Mouse (Mus musculus) stomach, postnatal 0 days (tissue): ENCODE results near the gene Prkci. TPM values are rescaled to one million over a fixed set of nuclear protein-coding genes. Genes with fewer than 3 reads are reported as not detected.

Source experiments
- ATAC-seq: fragments of 200-750 bp; cut with Nextera tagmentation; 2 replicates; pipeline ENCODE4 v1.8.0; 2017; ENCODE audit not compliant: low FRiP score, low TSS enrichment
- DNase-seq: peaks from one replicate; pipeline ENCODE4 v3.0.0-alpha.2; 2016; ENCODE audit warnings: low spot score
- H3K27ac ChIP-seq: fragments of 300-500 bp; sonication (generic); replicated peaks from 2 replicates; pipeline ENCODE4 v1.5.1; 2014; ENCODE audit warnings: mild to moderate bottlenecking, control low read depth
- H3K27me3 ChIP-seq: fragments of 300-500 bp; sonication (generic); 2 replicates; pipeline ENCODE4 v1.6.1; 2014; ENCODE audit warnings: low read length; ENCODE audit not compliant: control insufficient read depth, insufficient read depth
- H3K36me3 ChIP-seq: fragments of 300-500 bp; sonication (generic); 2 replicates; pipeline ENCODE4 v1.6.1; 2014; ENCODE audit warnings: low read length, mixed read lengths; ENCODE audit not compliant: control insufficient read depth, insufficient read depth
- H3K4me1 ChIP-seq: fragments of 300-500 bp; sonication (generic); replicated peaks from 2 replicates; pipeline ENCODE4 v1.6.1; 2014; ENCODE audit warnings: antibody characterized with exemption; ENCODE audit not compliant: control insufficient read depth, insufficient read depth
- H3K4me2 ChIP-seq: fragments of 300-500 bp; sonication (generic); replicated peaks from 2 replicates; pipeline ENCODE4 v1.6.1; 2014; ENCODE audit warnings: low read depth, mild to moderate bottlenecking, control low read depth, moderate library complexity
- H3K4me3 ChIP-seq: fragments of 300-500 bp; sonication (generic); 2 replicates; pipeline ENCODE4 v1.5.1; 2014; ENCODE audit warnings: low read depth, low read length, control low read depth
- H3K9ac ChIP-seq: fragments of 300-500 bp; sonication (generic); 2 replicates; pipeline ENCODE4 v1.6.1; 2014; ENCODE audit warnings: mild to moderate bottlenecking, low read length, control low read depth, mixed read lengths
- H3K9me3 ChIP-seq: fragments of 300-500 bp; sonication (generic); 2 replicates; pipeline ENCODE4 v1.6.1; 2016; ENCODE audit warnings: low read length; ENCODE audit not compliant: control insufficient read depth
- CTCF ChIP-seq: IDR thresholded peaks from 2 replicates; pipeline ENCODE4 v1.5.1; 2016; ENCODE audit warnings: antibody characterized with exemption, low read depth, mild to moderate bottlenecking, moderate library complexity
- EP300 ChIP-seq: optimal IDR thresholded peaks from 2 replicates; pipeline ENCODE3; 2016; ENCODE audit warnings: antibody characterized with exemption
- WGBS: fragments of 180-500 bp; shearing (Covaris S2); extraction: QIAGEN DNeasy Blood & Tissue Kit; methylation state at CpG from one replicate; pipeline ENCODE4 v1.1.7; 2014; 5-methylcytosine and 5-hydroxymethylcytosine counted together
- polyA plus RNA-seq: library from polyadenylated mRNA; unstranded; fragments of >200 nt; fragmentation: Nextera tagmentation; extraction: Ambion mirVana; gene quantifications from 2 replicates; pipeline ENCODE4 v1.2.1, GENCODE M21; 2015

Prkci gene
- polyA plus RNA-seq, 1 experiment from 2014 or later, result 21.2 TPM

GRCm38 (mm10) chr3:30996688-30997014 is 1.1 kb downstream of the Prkci start:
- Histone ChIP-seq H3K4me3 (peak overlapping the region; percentile 95), H3K4me2 (peak overlapping the region; percentile 61), H3K4me1 (peaks cover 9% of the 10 kb centered on the region; the same call in 1 of the 2 replicates), H3K9me3 (no peaks in the 10 kb centered on the region), H3K9ac (peak overlapping the region; percentile 90), H3K36me3 (no peaks in the 10 kb centered on the region), H3K27me3 (no peaks in the 10 kb centered on the region), H3K27ac (peak overlapping the region; percentile 91)
- 8% methylated on average over 4 of the region's 4 CpGs for whole genome bisulfite sequencing
- ATAC-seq (no peak), DNase-seq (no peak)
- TF ChIP-seq EP300 (no peak), CTCF (no peak)

DNA sequence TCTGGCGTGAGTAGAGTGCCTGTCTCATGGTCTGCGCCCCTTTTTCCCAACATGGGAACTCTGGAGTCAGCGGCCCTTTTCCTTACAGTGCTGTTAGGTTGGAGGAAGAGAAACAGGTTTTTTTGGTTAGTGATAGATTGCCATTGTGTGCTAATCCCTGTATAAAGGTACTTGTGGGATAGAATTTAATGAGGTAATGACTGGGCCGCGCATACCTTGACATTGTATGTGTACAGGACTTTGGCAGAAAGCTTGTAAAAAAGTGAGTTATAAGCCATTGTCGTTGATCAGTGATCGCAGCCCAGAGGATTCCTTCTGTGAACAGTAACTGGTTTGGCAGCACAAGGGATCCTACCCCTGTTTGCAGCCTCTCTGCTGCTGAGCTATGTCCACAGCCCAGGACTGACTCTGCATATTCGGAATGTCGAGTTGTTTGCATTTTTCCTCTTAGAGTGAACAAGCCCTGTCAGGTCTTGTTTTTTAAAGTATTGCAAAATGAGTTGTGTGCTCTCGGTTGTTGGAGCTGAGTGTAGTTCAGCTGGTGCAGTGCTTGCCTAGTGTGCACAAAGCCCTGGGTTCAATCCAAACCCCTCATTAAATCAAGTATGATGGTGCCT is 4.0 kb downstream of the Prkci start:
- Histone ChIP-seq H3K9ac (no peak overlapping the region), H3K27ac (peak overlapping the region; percentile 94), H3K9me3 (no peaks in the 10 kb centered on the region), H3K4me2 (peak overlapping the region; percentile 31), H3K36me3 (no peaks in the 10 kb centered on the region), H3K4me1 (peaks cover 9% of the 10 kb centered on the region; the same call in 1 of the 2 replicates), H3K27me3 (no peaks in the 10 kb centered on the region), H3K4me3 (no peak overlapping the region)
- DNase-seq (peak; percentile 55), ATAC-seq (peak; percentile 74)
- 15% methylated on average over 10 of the region's 10 CpGs for WGBS
- TF ChIP-seq EP300 (peak; percentile 87), CTCF (no peak)

DNA sequence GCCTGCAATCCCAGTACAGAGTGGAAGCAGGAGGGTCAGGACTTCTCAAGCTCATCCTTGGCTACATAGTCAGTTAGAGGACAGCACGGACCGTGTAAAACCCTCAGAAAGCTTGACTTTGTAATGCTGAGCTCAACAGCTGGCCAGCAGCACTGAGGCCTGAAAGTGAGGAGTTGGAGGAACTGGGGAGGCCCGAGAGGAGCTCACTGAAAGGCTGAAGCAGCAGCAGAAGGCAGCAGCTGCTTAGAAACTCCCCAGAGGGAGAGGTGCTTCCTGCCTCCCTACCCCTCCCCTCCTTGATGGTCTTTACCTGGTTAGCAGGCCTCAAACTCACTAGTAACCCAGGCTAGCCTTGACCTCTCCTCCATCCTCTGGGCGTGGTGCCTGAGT is 4.5 kb downstream of the Prkci start:
- TF ChIP-seq EP300 (no peak), CTCF (no peak)
- H3K9me3 ChIP-seq, result no peaks in the 10 kb centered on the region
- H3K27me3 ChIP-seq, result no peaks in the 10 kb centered on the region
- H3K4me1 ChIP-seq, result peaks cover 9% of the 10 kb centered on the region; the same call in 1 of the 2 replicates
- H3K9ac ChIP-seq, result peak overlapping the region; percentile 45; the same call in 1 of the 2 replicates
- WGBS, result 19% methylated on average over 4 of the region's 4 CpGs
- ATAC-seq, result no peak
- H3K4me2 ChIP-seq, result peak overlapping the region; percentile 31
- H3K36me3 ChIP-seq, result no peaks in the 10 kb centered on the region
- H3K27ac ChIP-seq, result peak overlapping the region; percentile 94
- H3K4me3 ChIP-seq, result no peak overlapping the region
- no peak for DNase-seq

GRCm38 (mm10) chr3:31001048-31001676 is 5.6 kb downstream of the Prkci start:
- peaks cover 9% of the 10 kb centered on the region; the same call in 1 of the 2 replicates for H3K4me1 ChIP-seq
- no peak for ATAC-seq

GRCm38 (mm10) chr3:31004320-31005209 is 9.0 kb downstream of the Prkci start:
- Histone ChIP-seq H3K4me1 (peaks cover 5% of the 10 kb centered on the region; the same call in 1 of the 2 replicates), H3K9ac (no peak overlapping the region), H3K4me3 (no peak overlapping the region), H3K9me3 (no peaks in the 10 kb centered on the region), H3K27ac (no peak overlapping the region), H3K36me3 (no peaks in the 10 kb centered on the region), H3K4me2 (no peak overlapping the region), H3K27me3 (no peaks in the 10 kb centered on the region)
- WGBS, result 84% methylated on average over 6 of the region's 6 CpGs
- ATAC-seq (no peak), DNase-seq (no peak)
- TF ChIP-seq EP300 (no peak), CTCF (no peak)

More at GRCm38 (mm10) chr3:31001048-31001676, 5.6 kb downstream of the Prkci start:
- Histone ChIP-seq H3K36me3 (no peaks in the 10 kb centered on the region), H3K27ac (peak overlapping the region; percentile 58), H3K4me3 (no peak overlapping the region), H3K4me2 (no peak overlapping the region), H3K27me3 (no peaks in the 10 kb centered on the region), H3K9ac (no peak overlapping the region), H3K9me3 (no peaks in the 10 kb centered on the region)
- 67% methylated on average over 3 of the region's 3 CpGs for WGBS
- no peak for DNase-seq
- TF ChIP-seq CTCF (no peak), EP300 (no peak)
